Mouse (Mus musculus) cerebellum, postnatal 4 days (tissue): ENCODE results near the gene Echdc1.
"Not testable (repeated sequence)": the region's sequence is repeated elsewhere in the genome, so short reads cannot be mapped to it uniquely, and the experiment has no call there.

Experiments
- DNase-seq, 2 experiments: peaks; one replicate each; pipeline ENCODE4 v3.0.0; 2022; ENCODE audit warnings: low spot score in 2 of 2, mixed read lengths in 1 of 2

Gene Echdc1

GRCm38 (mm10) chr10:29313064-29313638, at the start of gene Echdc1:
Gene Echdc1, plus strand, starts transcription at chr10:29313166.
- peak; percentile 58 to 89 for DNase-seq

- no peak for DNase-seq
Measured at GRCm38 (mm10) chr10:29281736-29282135, 31.2 kb upstream of the Echdc1 start.

GRCm38 (mm10) chr10:29285757-29286156, 27.2 kb upstream of the Echdc1 start:
- no peak for DNase-seq

GRCm38 (mm10) chr10:29302230-29302629, 10.7 kb upstream of the Echdc1 start:
- DNase-seq: no peak

- DNase-seq: no peak
Measured at GRCm38 (mm10) chr10:29311480-29312219, 1.3 kb upstream of the Echdc1 start.

- DNase-seq: no peak
Measured at GRCm38 (mm10) chr10:29313905-29314304, 939 bp downstream of the Echdc1 start.

GRCm38 (mm10) chr10:29324817-29325216, 11.9 kb downstream of the Echdc1 start:
- DNase-seq: no peak

GRCm38 (mm10) chr10:29333836-29334235, 20.9 kb downstream of the Echdc1 start:
- no peak for DNase-seq

- DNase-seq: peak; percentile 32 to 65
Measured at GRCm38 (mm10) chr10:29338355-29339056, 25.5 kb downstream of the Echdc1 start.

GRCm38 (mm10) chr10:29344232-29344631, 31.3 kb downstream of the Echdc1 start:
- DNase-seq: no peak

- DNase-seq: no peak
Measured at GRCm38 (mm10) chr10:29346638-29347037, 33.7 kb downstream of the Echdc1 start.

- DNase-seq: no peak
Measured at GRCm38 (mm10) chr10:29351420-29351819, 38.5 kb downstream of the Echdc1 start.

GRCm38 (mm10) chr10:29352575-29352974, 39.6 kb downstream of the Echdc1 start:
- DNase-seq: no peak

GRCm38 (mm10) chr10:29354183-29354582, 41.2 kb downstream of the Echdc1 start:
- no peak for DNase-seq

GRCm38 (mm10) chr10:29361095-29361463, 48.1 kb downstream of the Echdc1 start:
- DNase-seq: no peak

GRCm38 (mm10) chr10:29361464-29362196, 48.7 kb downstream of the Echdc1 start:
- peak; percentile 81 to 95 for DNase-seq

GRCm38 (mm10) chr10:29362197-29362900, 49.4 kb downstream of the Echdc1 start, which contains the start of gene Rnf146:
Gene Rnf146, minus strand, starts transcription at chr10:29362442.
- DNase-seq: no peak

- no peak for DNase-seq
Measured at GRCm38 (mm10) chr10:29374065-29374464, 61.1 kb downstream of the Echdc1 start.

- no peak for DNase-seq
Measured at GRCm38 (mm10) chr10:29381558-29381957, 68.6 kb downstream of the Echdc1 start.

- not testable (repeated sequence) for DNase-seq
Measured at GRCm38 (mm10) chr10:29394890-29395289, 81.9 kb downstream of the Echdc1 start.
